Mouse (Mus musculus): Measurements from ENCODE around the gene Gm20792.
"Not testable (repeated sequence)": the region's sequence is repeated elsewhere in the genome, so short reads cannot be mapped to it uniquely, and the experiment has no call there.

Gene Gm20792
- long read RNA-seq, experiment 1 = 0 reads
- long read RNA-seq, experiment 2 = 0 reads

DNA sequence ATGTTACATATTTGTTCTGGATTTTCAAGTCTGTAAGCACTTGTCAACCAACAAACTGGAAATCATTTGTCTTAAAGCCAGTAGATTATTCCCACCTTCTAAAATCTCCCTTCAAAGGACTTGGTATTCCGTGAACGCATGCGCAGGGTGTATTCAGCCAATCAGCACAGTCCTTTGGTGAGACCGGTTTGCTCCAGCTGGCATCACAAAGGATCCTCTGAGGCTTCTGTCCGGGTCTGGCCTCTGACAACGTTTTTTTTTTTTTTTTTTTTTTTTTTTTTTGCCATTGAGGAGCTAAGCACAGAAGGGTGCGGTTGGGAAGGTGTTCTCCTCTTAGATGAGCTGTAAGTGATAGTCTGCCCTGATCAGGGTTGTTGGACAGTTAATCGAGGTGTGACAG lies at the start of gene Gm20792:
TSS of gene Gm20792 (plus strand) at position 301 of the 400 bp plus-strand sequence.
- intact Hi-C loops (cut with DNase I) = not testable (repeated sequence)

All from adrenal gland (tissue).